Mouse (Mus musculus): ENCODE measurements around the gene Abl1. TPM values are rescaled to one million over a fixed set of nuclear protein-coding genes. Genes with fewer than 3 reads are reported as not detected.

Abl1 gene
- total and polyA plus RNA-seq, 2 experiments from 2014 or later, result 14.5 to 69.3 TPM

GRCm38 (mm10) chr2:31776479-31776878, 88.3 kb downstream of the Abl1 start:
- ATAC-seq (ENCODE audit: insufficient read depth, low read depth), result no peak

DNA sequence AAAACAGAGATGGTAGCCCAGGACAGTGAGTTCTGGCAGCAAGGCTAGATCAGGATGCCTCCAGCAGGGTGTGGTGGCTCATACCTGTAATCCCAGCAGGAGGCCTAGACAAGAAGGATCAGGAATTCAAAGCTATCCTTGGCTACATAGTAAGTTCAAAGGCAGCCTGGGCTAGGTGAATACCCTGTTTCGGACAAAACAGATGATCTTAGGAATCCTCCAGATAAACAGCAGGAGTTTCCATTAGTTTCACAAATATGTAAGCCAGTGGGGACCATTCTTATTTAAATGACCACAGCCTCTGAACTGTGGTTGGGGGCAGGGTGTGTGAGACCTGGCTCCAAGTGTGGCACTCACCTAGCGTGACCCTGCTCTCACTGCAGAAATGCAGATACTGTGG, 91.1 kb downstream of the Abl1 start:
- no peaks in the 10 kb centered on the region for H3K9me3 ChIP-seq (replicated peaks; ENCODE audit: control insufficient read depth, low read length)
- ATAC-seq (ENCODE audit: insufficient read depth, low read depth), result no peak
- H3K9ac ChIP-seq (replicated peaks; ENCODE audit: low read depth, low read length), result no peak overlapping the region
- 94% methylated on average over 2 of the region's 2 CpGs for WGBS
- TF ChIP-seq CTCF (IDR thresholded peaks at IDR 0.05; ENCODE audit: low read depth), result no peak
- no peak for TF ChIP-seq EP300 (IDR thresholded peaks at IDR 0.05; ENCODE audit: low read depth)
- H3K4me3 ChIP-seq (ENCODE audit: low read depth, low read length), result no peak overlapping the region
- no peaks in the 10 kb centered on the region for H3K27me3 ChIP-seq (ENCODE audit: control insufficient read depth, insufficient read depth, low read length)
- 0 out of 2 replicates have a peak, but pooled peaks cover 7% of the 10 kb centered on the region for H3K4me1 ChIP-seq (ENCODE audit: control insufficient read depth, insufficient read depth)
- no peak overlapping the region for H3K27ac ChIP-seq (ENCODE audit: low read depth)
- DNase-seq (ENCODE audit: low spot score), result no peak
- H3K4me2 ChIP-seq (ENCODE audit: low read depth, low read length), result no peak overlapping the region
- H3K36me3 ChIP-seq (replicated peaks; ENCODE audit: control insufficient read depth, insufficient read depth, low read length), result peaks cover 59% of the 10 kb centered on the region

More at GRCm38 (mm10) chr2:31776479-31776878, 88.3 kb downstream of the Abl1 start:
- Histone ChIP-seq H3K4me3 (ENCODE audit: low read depth, low read length) (no peak overlapping the region), H3K9ac (replicated peaks; ENCODE audit: low read depth, low read length) (no peak overlapping the region), H3K27me3 (ENCODE audit: control insufficient read depth, insufficient read depth, low read length) (no peaks in the 10 kb centered on the region), H3K27ac (ENCODE audit: low read depth) (peak overlapping the region; percentile 5), H3K9me3 (replicated peaks; ENCODE audit: control insufficient read depth, low read length) (no peaks in the 10 kb centered on the region), H3K36me3 (replicated peaks; ENCODE audit: control insufficient read depth, insufficient read depth, low read length) (peaks cover 35% of the 10 kb centered on the region), H3K4me2 (ENCODE audit: low read depth, low read length) (no peak overlapping the region), H3K4me1 (ENCODE audit: control insufficient read depth, insufficient read depth) (peaks cover 23% of the 10 kb centered on the region)
- DNase-seq (ENCODE audit: low spot score), result peak; percentile 21
- TF ChIP-seq EP300 (IDR thresholded peaks at IDR 0.05; ENCODE audit: low read depth), result no peak
- 64% methylated on average over 3 of the region's 3 CpGs for WGBS

DNA sequence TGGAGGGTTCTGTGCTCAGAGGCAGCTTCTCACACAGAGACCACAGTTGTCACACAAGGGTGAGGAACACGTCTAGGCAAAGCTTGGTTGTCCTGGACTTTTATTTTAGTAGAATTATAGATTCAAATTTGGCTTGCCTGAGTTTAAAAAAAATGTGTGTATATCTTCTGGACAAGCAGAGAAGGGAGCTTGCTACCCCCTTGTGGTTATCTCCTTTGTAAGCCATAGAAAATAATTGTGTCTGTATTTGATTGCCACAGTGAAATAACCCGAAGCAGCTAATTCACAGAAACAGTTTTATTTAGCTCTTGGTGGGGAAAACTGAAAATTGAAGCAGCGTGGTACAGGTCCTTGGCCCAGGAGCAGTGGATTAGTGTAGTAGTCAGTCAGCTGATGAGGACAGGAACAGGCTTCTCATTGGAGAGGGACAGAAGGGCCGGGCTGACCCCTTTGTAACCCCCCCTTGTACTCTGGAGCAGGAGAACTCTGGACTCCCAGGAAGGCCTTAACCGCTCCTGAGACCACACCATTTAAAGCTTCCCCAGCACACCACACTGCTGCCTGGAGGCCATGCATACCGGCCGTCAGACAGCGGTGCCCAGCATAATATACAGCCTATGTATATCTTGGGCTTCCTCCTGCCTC, 94.9 kb downstream of the Abl1 start:
- H3K4me3 ChIP-seq (ENCODE audit: low read depth, low read length), result no peak overlapping the region

DNA sequence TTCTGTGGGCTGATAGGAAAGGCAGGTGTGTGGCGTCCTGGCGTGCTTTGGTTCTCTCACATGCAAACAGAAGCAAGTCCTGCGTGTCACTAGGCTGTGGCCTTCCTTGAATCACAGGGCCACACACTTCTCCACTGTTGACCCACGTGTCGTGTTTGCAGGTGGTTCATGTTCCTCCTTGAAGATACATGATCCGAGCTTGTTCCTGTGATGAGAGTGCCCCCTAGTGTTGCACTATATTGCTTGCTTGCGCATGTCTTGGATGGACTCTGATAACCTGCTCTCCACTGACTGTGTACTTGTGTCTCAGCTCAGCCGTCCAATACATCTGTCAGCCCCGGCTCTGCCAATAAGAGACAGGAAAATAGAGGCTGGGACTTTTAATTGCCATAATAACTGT, 96.9 kb downstream of the Abl1 start:
- TF ChIP-seq CTCF (IDR thresholded peaks at IDR 0.05; ENCODE audit: low read depth), result peak; percentile 96
- TF ChIP-seq EP300 (IDR thresholded peaks at IDR 0.05; ENCODE audit: low read depth), result no peak
- DNase-seq (ENCODE audit: low spot score), result peak; percentile 84
- H3K27ac ChIP-seq (ENCODE audit: low read depth), result no peak overlapping the region
- H3K9me3 ChIP-seq (replicated peaks; ENCODE audit: control insufficient read depth, low read length), result no peaks in the 10 kb centered on the region
- H3K27me3 ChIP-seq (ENCODE audit: control insufficient read depth, insufficient read depth, low read length), result no peaks in the 10 kb centered on the region
- H3K36me3 ChIP-seq (replicated peaks; ENCODE audit: control insufficient read depth, insufficient read depth, low read length), result peaks cover 89% of the 10 kb centered on the region
- ATAC-seq (ENCODE audit: insufficient read depth, low read depth), result peak; percentile 68
- H3K4me1 ChIP-seq (ENCODE audit: control insufficient read depth, insufficient read depth), result no peaks in the 10 kb centered on the region
- no peak overlapping the region for H3K4me2 ChIP-seq (ENCODE audit: low read depth, low read length)
- no peak overlapping the region for H3K4me3 ChIP-seq (ENCODE audit: low read depth, low read length)
- 28% methylated on average over 9 of the region's 9 CpGs for WGBS
- H3K9ac ChIP-seq (replicated peaks; ENCODE audit: low read depth, low read length), result no peak overlapping the region

More for the DNA sequence above, 94.9 kb downstream of the Abl1 start:
- H3K27ac ChIP-seq (ENCODE audit: low read depth), result no peak overlapping the region
- peak; percentile 18; the same call in 1 of the 2 replicates for TF ChIP-seq CTCF (IDR thresholded peaks at IDR 0.05; ENCODE audit: low read depth)
- no peak for TF ChIP-seq EP300 (IDR thresholded peaks at IDR 0.05; ENCODE audit: low read depth)
- DNase-seq (ENCODE audit: low spot score) (no peak), ATAC-seq (ENCODE audit: insufficient read depth, low read depth) (no peak)
- H3K9me3 ChIP-seq (replicated peaks; ENCODE audit: control insufficient read depth, low read length), result no peaks in the 10 kb centered on the region
- H3K36me3 ChIP-seq (replicated peaks; ENCODE audit: control insufficient read depth, insufficient read depth, low read length), result peaks cover 92% of the 10 kb centered on the region
- no peaks in the 10 kb centered on the region for H3K4me1 ChIP-seq (ENCODE audit: control insufficient read depth, insufficient read depth)
- 72% methylated on average over 8 of the region's 8 CpGs for WGBS
- H3K4me2 ChIP-seq (ENCODE audit: low read depth, low read length), result no peak overlapping the region
- no peak overlapping the region for H3K9ac ChIP-seq (replicated peaks; ENCODE audit: low read depth, low read length)
- H3K27me3 ChIP-seq (ENCODE audit: control insufficient read depth, insufficient read depth, low read length), result no peaks in the 10 kb centered on the region

- no peak overlapping the region for H3K27ac ChIP-seq (ENCODE audit: low read depth)
- H3K4me2 ChIP-seq (ENCODE audit: low read depth, low read length), result no peak overlapping the region
- TF ChIP-seq CTCF (IDR thresholded peaks at IDR 0.05; ENCODE audit: low read depth), result peak; percentile 88
- no peak for TF ChIP-seq EP300 (IDR thresholded peaks at IDR 0.05; ENCODE audit: low read depth)
- no peaks in the 10 kb centered on the region for H3K9me3 ChIP-seq (replicated peaks; ENCODE audit: control insufficient read depth, low read length)
- no peak overlapping the region for H3K4me3 ChIP-seq (ENCODE audit: low read depth, low read length)
- H3K9ac ChIP-seq (replicated peaks; ENCODE audit: low read depth, low read length), result no peak overlapping the region
- H3K27me3 ChIP-seq (ENCODE audit: control insufficient read depth, insufficient read depth, low read length), result no peaks in the 10 kb centered on the region
- no peaks in the 10 kb centered on the region for H3K4me1 ChIP-seq (ENCODE audit: control insufficient read depth, insufficient read depth)
- 18% methylated on average over 7 of the region's 7 CpGs for WGBS
- no peak for ATAC-seq (ENCODE audit: insufficient read depth, low read depth)
- DNase-seq (ENCODE audit: low spot score), result peak; percentile 71
- peaks cover 89% of the 10 kb centered on the region for H3K36me3 ChIP-seq (replicated peaks; ENCODE audit: control insufficient read depth, insufficient read depth, low read length)
Measured at GRCm38 (mm10) chr2:31787029-31787428, 98.9 kb downstream of the Abl1 start.

GRCm38 (mm10) chr2:31788227-31788626, 100.1 kb downstream of the Abl1 start:
- no peak for DNase-seq (ENCODE audit: low spot score)
- Histone ChIP-seq H3K9ac (replicated peaks; ENCODE audit: low read depth, low read length) (no peak overlapping the region), H3K27ac (ENCODE audit: low read depth) (no peak overlapping the region), H3K36me3 (replicated peaks; ENCODE audit: control insufficient read depth, insufficient read depth, low read length) (peaks cover 92% of the 10 kb centered on the region), H3K4me1 (ENCODE audit: control insufficient read depth, insufficient read depth) (no peaks in the 10 kb centered on the region), H3K9me3 (replicated peaks; ENCODE audit: control insufficient read depth, low read length) (no peaks in the 10 kb centered on the region), H3K4me3 (ENCODE audit: low read depth, low read length) (no peak overlapping the region), H3K4me2 (ENCODE audit: low read depth, low read length) (no peak overlapping the region), H3K27me3 (ENCODE audit: control insufficient read depth, insufficient read depth, low read length) (no peaks in the 10 kb centered on the region)
- TF ChIP-seq EP300 (IDR thresholded peaks at IDR 0.05; ENCODE audit: low read depth) (no peak), CTCF (IDR thresholded peaks at IDR 0.05; ENCODE audit: low read depth) (0 out of 2 replicates have a peak, but pooled peaks have one; percentile 2)
- 83% methylated on average over 3 of the region's 3 CpGs for WGBS
- no peak for ATAC-seq (ENCODE audit: insufficient read depth, low read depth)
